Mouse (Mus musculus) 416B (cell line): ENCODE results near the gene Atp2c2.
A peak's percentile ranks its signal among the peaks of the same experiment; 100 is the strongest.

ENCODE experiments used
- DNase-seq: peaks from one replicate; pipeline ENCODE4 v3.0.0; 2011; ENCODE audit warnings: low read depth

The Atp2c2 gene

GRCm38 (mm10) chr8:119785764-119786405, 86.1 kb downstream of the Atp2c2 start:
- DNase-seq = no peak

- peak; percentile 33 for DNase-seq
Measured at GRCm38 (mm10) chr8:119786871-119787270, 87.1 kb downstream of the Atp2c2 start.

- no peak for DNase-seq
Measured at GRCm38 (mm10) chr8:119787341-119787740, 87.5 kb downstream of the Atp2c2 start.

GRCm38 (mm10) chr8:119788607-119789381, 89.0 kb downstream of the Atp2c2 start:
- no peak for DNase-seq

GRCm38 (mm10) chr8:119789581-119789980, 89.8 kb downstream of the Atp2c2 start:
- DNase-seq = no peak

GRCm38 (mm10) chr8:119791804-119792704, 92.2 kb downstream of the Atp2c2 start:
- peak; percentile 57 for DNase-seq

- DNase-seq = no peak
Measured at GRCm38 (mm10) chr8:119794689-119795088, 94.9 kb downstream of the Atp2c2 start.

- DNase-seq = no peak
Measured at GRCm38 (mm10) chr8:119795651-119796050, 95.8 kb downstream of the Atp2c2 start.

- peak; percentile 58 for DNase-seq
Measured at GRCm38 (mm10) chr8:119798170-119798964, 98.6 kb downstream of the Atp2c2 start.

- DNase-seq = no peak
Measured at GRCm38 (mm10) chr8:119798965-119799264, 99.1 kb downstream of the Atp2c2 start.

- no peak for DNase-seq
Measured at GRCm38 (mm10) chr8:119801168-119801567, 101.4 kb downstream of the Atp2c2 start.

GRCm38 (mm10) chr8:119802592-119802991, 102.8 kb downstream of the Atp2c2 start:
- peak; percentile 45 for DNase-seq

- no peak for DNase-seq
Measured at GRCm38 (mm10) chr8:119805275-119805674, 105.5 kb downstream of the Atp2c2 start.

- no peak for DNase-seq
Measured at GRCm38 (mm10) chr8:119806422-119807263, 106.8 kb downstream of the Atp2c2 start.
